Mouse (Mus musculus) embryonic facial prominence, embryonic 14.5 days (tissue): ENCODE results near the gene Vapb. TPM values are rescaled to one million over a fixed set of nuclear protein-coding genes. Genes with fewer than 3 reads are reported as not detected.
"Not testable (repeated sequence)": the region's sequence is repeated elsewhere in the genome, so short reads cannot be mapped to it uniquely, and the experiment has no call there.

Experiments
- ATAC-seq: fragments of 200-750 bp; cut with Nextera tagmentation; 2 replicates; pipeline ENCODE4 v1.8.0; 2017; ENCODE audit warnings: low read depth, moderate number of reproducible peaks, moderate TSS enrichment
- DNase-seq: peaks from one replicate; pipeline ENCODE4 v3.0.0-alpha.2; 2015; ENCODE audit warnings: low spot score
- H3K27ac ChIP-seq: fragments of 300-500 bp; sonication (generic); replicated peaks from 2 replicates; pipeline ENCODE4 v1.5.1; 2014; ENCODE audit warnings: low read depth, mild to moderate bottlenecking, low read length, moderate library complexity
- H3K27me3 ChIP-seq: fragments of 300-500 bp; sonication (generic); replicated peaks from 2 replicates; pipeline ENCODE4 v1.6.1; 2014; ENCODE audit warnings: low read length; ENCODE audit not compliant: control insufficient read depth, insufficient read depth
- H3K36me3 ChIP-seq: fragments of 300-500 bp; sonication (generic); 2 replicates; pipeline ENCODE4 v1.6.1; 2014; ENCODE audit warnings: low read length, mixed read lengths; ENCODE audit not compliant: control insufficient read depth, insufficient read depth
- H3K4me1 ChIP-seq: fragments of 300-500 bp; sonication (generic); 2 replicates; pipeline ENCODE4 v1.6.1; 2014; ENCODE audit warnings: antibody characterized with exemption, low read length; ENCODE audit not compliant: control insufficient read depth, insufficient read depth
- H3K4me2 ChIP-seq: fragments of 300-500 bp; sonication (generic); 2 replicates; pipeline ENCODE4 v1.6.1; 2014; ENCODE audit warnings: low read depth, mild to moderate bottlenecking, low read length, moderate library complexity, mixed read lengths
- H3K4me3 ChIP-seq: fragments of 300-500 bp; sonication (generic); 2 replicates; pipeline ENCODE4 v1.5.1; 2014; ENCODE audit warnings: low read depth, mild to moderate bottlenecking, low read length
- H3K9ac ChIP-seq: fragments of 300-500 bp; sonication (generic); 2 replicates; pipeline ENCODE4 v1.6.1; 2014; ENCODE audit warnings: low read depth, mild to moderate bottlenecking, low read length, moderate library complexity, mixed read lengths
- H3K9me3 ChIP-seq: fragments of 300-500 bp; sonication (generic); 2 replicates; pipeline ENCODE4 v1.6.1; 2016; ENCODE audit warnings: low read length; ENCODE audit not compliant: control insufficient read depth
- WGBS: fragments of 180-500 bp; shearing (Covaris S2); extraction: QIAGEN DNeasy Blood & Tissue Kit; methylation state at CpG from one replicate; pipeline ENCODE4 v1.1.7; 2014; 5-methylcytosine and 5-hydroxymethylcytosine counted together
- polyA plus RNA-seq: library from polyadenylated mRNA; unstranded; fragments of >200 nt; fragmentation: Nextera tagmentation; extraction: Ambion mirVana; gene quantifications from 2 replicates; pipeline ENCODE4 v1.2.1, GENCODE M21; 2014

Gene Vapb
- polyA plus RNA-seq, 1 experiment from 2014 or later = 12.9 TPM

DNA sequence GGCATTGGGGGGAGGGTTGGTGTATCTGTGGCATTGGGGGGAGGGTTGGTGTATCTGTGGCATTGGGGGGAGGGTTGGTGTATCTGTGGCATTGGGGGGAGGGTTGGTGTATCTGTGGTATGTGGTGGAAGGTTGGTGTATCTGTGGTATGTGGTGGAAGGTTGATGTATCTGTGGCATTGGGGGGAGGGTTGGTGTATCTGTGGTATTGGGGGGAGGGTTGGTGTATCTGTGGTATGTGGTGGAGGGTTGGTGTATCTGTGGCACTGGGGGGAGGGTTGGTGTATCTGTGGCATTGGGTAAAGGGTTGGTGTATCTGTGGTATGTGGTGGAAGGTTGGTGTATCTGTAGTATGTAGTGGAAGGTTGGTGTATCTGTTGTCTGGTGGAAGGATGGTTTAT, 29.7 kb upstream of the Vapb start:
- not testable (repeated sequence) for H3K27me3 ChIP-seq, H3K9ac ChIP-seq, H3K4me3 ChIP-seq, ATAC-seq, H3K27ac ChIP-seq, H3K4me2 ChIP-seq, H3K4me1 ChIP-seq, H3K9me3 ChIP-seq, DNase-seq
- peaks cover 35% of the 10 kb centered on the region for H3K36me3 ChIP-seq

DNA sequence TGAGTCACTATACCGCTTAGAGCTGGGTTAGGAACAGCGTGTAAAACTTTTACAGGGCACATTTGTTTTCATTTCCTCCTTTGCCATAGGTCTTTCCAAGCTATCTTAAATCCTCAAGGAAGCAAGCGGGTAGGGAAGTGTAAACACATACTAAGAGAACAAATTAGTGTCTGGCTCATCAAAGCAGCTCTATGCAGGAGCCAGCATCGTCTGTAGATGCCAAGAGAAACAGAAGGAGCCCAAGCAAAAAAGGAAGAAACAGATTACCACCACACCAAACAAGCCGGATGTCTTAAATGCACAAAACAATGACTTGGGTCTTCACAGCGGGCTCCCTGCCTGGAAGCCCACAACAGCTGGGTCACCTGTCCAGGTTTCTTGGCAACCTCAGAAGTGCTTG, 27.1 kb upstream of the Vapb start:
- Histone ChIP-seq H3K9ac (no peak overlapping the region), H3K4me1 (no peaks in the 10 kb centered on the region), H3K36me3 (peaks cover 17% of the 10 kb centered on the region), H3K27me3 (no peaks in the 10 kb centered on the region), H3K4me3 (no peak overlapping the region), H3K9me3 (no peaks in the 10 kb centered on the region), H3K27ac (no peak overlapping the region), H3K4me2 (no peak overlapping the region)
- 75% methylated on average over 6 of the region's 6 CpGs for WGBS
- DNase-seq = no peak
- no peak for ATAC-seq

GRCm38 (mm10) chr2:173712656-173713055, 24.7 kb upstream of the Vapb start:
- peaks cover 9% of the 10 kb centered on the region for H3K36me3 ChIP-seq
- H3K4me3 ChIP-seq = no peak overlapping the region
- no peaks in the 10 kb centered on the region for H3K4me1 ChIP-seq
- ATAC-seq (0 out of 2 replicates have a peak, but pooled peaks have one; percentile 12), DNase-seq (no peak)
- H3K9ac ChIP-seq = no peak overlapping the region
- H3K27ac ChIP-seq = no peak overlapping the region
- no peak overlapping the region for H3K4me2 ChIP-seq
- WGBS = 50% methylated on average over 10 of the region's 10 CpGs
- H3K27me3 ChIP-seq = no peaks in the 10 kb centered on the region
- no peaks in the 10 kb centered on the region for H3K9me3 ChIP-seq

DNA sequence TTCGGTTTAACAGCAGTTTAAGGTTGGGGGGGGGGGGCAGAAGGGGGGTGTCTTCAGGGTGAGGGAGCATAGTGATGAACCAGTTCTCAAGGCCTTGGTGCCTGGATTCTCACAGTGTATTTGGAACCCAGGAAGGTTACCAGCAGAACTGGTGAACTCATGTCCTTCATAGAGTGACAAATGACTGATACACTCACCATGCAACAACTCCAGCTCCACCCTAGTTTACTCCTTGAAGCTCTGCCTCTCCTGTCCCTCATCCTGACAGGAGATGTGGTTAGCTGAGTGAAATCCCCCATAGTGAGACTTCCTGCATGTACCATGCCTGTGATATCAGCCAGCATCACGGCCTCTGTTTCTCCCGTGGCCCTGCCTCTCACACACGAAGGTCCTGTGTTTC, 24.1 kb upstream of the Vapb start:
- Histone ChIP-seq H3K36me3 (peaks cover 3% of the 10 kb centered on the region), H3K27ac (no peak overlapping the region), H3K27me3 (no peaks in the 10 kb centered on the region), H3K4me3 (no peak overlapping the region), H3K4me1 (no peaks in the 10 kb centered on the region), H3K9ac (no peak overlapping the region), H3K9me3 (no peaks in the 10 kb centered on the region), H3K4me2 (no peak overlapping the region)
- DNase-seq (no peak), ATAC-seq (no peak)
- 78% methylated on average over 4 of the region's 4 CpGs for WGBS

DNA sequence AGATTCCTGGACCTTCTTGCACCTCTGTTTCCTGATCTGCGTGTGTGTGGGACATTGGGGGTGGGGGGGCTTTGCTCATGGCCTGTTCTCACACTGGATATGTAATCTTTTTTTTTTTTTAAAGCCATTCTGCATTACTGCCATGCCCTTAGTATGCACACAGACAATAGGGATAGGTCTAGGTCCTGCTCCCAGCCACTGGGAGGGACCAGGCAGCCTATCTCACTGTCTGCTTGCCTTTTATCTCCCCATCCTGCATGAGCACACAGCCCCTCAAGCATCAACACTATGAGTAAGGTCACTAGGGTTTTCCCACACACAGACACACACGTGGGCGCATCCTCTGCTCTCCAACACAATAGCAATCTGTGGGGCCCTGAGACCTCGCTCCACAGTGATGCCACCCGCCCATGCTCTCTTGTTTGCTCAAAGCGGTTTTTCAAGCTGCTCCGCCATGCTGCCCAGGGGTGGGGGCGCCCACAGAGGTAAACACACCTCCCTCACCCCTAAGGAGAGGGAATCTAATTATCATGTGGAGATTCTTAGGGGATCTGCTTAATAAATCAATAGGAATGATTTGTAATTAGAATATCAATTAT, 22.6 kb upstream of the Vapb start:
- Histone ChIP-seq H3K4me3 (no peak overlapping the region), H3K36me3 (no peaks in the 10 kb centered on the region), H3K9ac (no peak overlapping the region), H3K4me2 (no peak overlapping the region), H3K9me3 (no peaks in the 10 kb centered on the region), H3K4me1 (no peaks in the 10 kb centered on the region), H3K27me3 (no peaks in the 10 kb centered on the region), H3K27ac (no peak overlapping the region)
- no peak for ATAC-seq
- no peak for DNase-seq
- 67% methylated on average over 8 of the region's 8 CpGs for WGBS

- Histone ChIP-seq H3K9me3 (no peaks in the 10 kb centered on the region), H3K9ac (no peak overlapping the region), H3K27ac (no peak overlapping the region), H3K4me2 (no peak overlapping the region), H3K4me3 (no peak overlapping the region), H3K27me3 (no peaks in the 10 kb centered on the region), H3K36me3 (no peaks in the 10 kb centered on the region), H3K4me1 (no peaks in the 10 kb centered on the region)
- WGBS = 88% methylated on average over 5 of the region's 5 CpGs
- ATAC-seq (no peak), DNase-seq (no peak)
These were observed 20.3 kb upstream of the Vapb start for GRCm38 (mm10) chr2:173716966-173717365.

DNA sequence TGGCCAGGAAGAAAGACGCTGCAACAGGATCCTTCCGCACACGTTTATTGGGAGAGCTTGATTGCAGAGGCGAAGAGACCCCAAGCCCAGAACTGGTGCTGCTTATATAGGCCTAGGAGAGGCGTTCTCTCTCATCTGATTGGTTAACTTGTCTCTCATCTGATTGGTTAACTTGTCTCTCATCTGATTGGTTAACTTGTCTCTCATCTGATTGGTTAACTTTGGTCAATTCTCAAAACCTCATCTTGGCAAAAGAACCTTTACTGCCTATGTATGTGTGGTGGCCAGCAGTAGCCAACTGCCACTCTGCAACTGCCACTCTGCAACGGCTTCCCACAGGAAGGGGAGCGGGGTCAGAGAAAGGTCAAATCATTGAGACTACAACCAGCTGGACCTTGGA, 18.2 kb upstream of the Vapb start, which contains the start of gene 1700010B08Rik:
1700010B08Rik (plus strand) TSS at position 301 of the 400 bp plus-strand sequence.
- WGBS = 77% methylated on average over 5 of the region's 7 CpGs
- not testable (repeated sequence) for H3K9me3 ChIP-seq, H3K27me3 ChIP-seq, H3K9ac ChIP-seq, H3K4me3 ChIP-seq, H3K27ac ChIP-seq, H3K4me1 ChIP-seq, DNase-seq, H3K4me2 ChIP-seq, ATAC-seq, H3K36me3 ChIP-seq

- DNase-seq (no peak), ATAC-seq (no peak)
- no peak overlapping the region for H3K27ac ChIP-seq
- H3K27me3 ChIP-seq = no peaks in the 10 kb centered on the region
- H3K4me1 ChIP-seq = peaks cover 3% of the 10 kb centered on the region; the same call in 1 of the 2 replicates
- H3K4me2 ChIP-seq = no peak overlapping the region
- H3K4me3 ChIP-seq = no peak overlapping the region
- no peak overlapping the region for H3K9ac ChIP-seq
- H3K9me3 ChIP-seq = no peaks in the 10 kb centered on the region
- WGBS = 72% methylated on average over 11 of the region's 11 CpGs
- H3K36me3 ChIP-seq = no peaks in the 10 kb centered on the region
These were observed 15.0 kb upstream of the Vapb start for GRCm38 (mm10) chr2:173722251-173722857.

GRCm38 (mm10) chr2:173724382-173724781, 12.9 kb upstream of the Vapb start:
- H3K4me2 ChIP-seq = peak overlapping the region; percentile 37
- DNase-seq (peak; percentile 41), ATAC-seq (peak; percentile 62; the same call in 1 of the 2 replicates)
- no peaks in the 10 kb centered on the region for H3K27me3 ChIP-seq
- no peak overlapping the region for H3K4me3 ChIP-seq
- H3K9ac ChIP-seq = no peak overlapping the region
- H3K27ac ChIP-seq = no peak overlapping the region
- H3K36me3 ChIP-seq = no peaks in the 10 kb centered on the region
- peaks cover 3% of the 10 kb centered on the region; the same call in 1 of the 2 replicates for H3K4me1 ChIP-seq
- WGBS = 21% methylated on average over 14 of the region's 14 CpGs
- no peaks in the 10 kb centered on the region for H3K9me3 ChIP-seq
